Mouse (Mus musculus) midbrain, embryonic 11.5 days (tissue): Measurements from ENCODE around the gene Inhba. TPM values are rescaled to one million over a fixed set of nuclear protein-coding genes. Genes with fewer than 3 reads are reported as not detected.

Source experiments
- ATAC-seq: fragments of 200-750 bp; cut with Nextera tagmentation; 2 replicates; pipeline ENCODE4 v1.8.0; 2017; ENCODE audit warnings: moderate TSS enrichment, moderate library complexity; ENCODE audit not compliant: low FRiP score
- DNase-seq: peaks from one replicate; pipeline ENCODE4 v3.0.0; 2015; ENCODE audit warnings: low spot score; ENCODE audit errors: missing footprints
- H3K27ac ChIP-seq: fragments of 300-500 bp; sonication (generic); 2 replicates; pipeline ENCODE4 v1.5.1; 2014; ENCODE audit warnings: low read depth, low read length
- H3K27me3 ChIP-seq: fragments of 300-500 bp; sonication (generic); 2 replicates; pipeline ENCODE4 v1.6.1; 2014; ENCODE audit warnings: mild to moderate bottlenecking, low read length, moderate library complexity, mixed read lengths; ENCODE audit not compliant: control insufficient read depth, insufficient read depth
- H3K36me3 ChIP-seq: fragments of 300-500 bp; sonication (generic); 2 replicates; pipeline ENCODE4 v1.6.1; 2014; ENCODE audit warnings: mild to moderate bottlenecking, low read length, moderate library complexity, mixed read lengths; ENCODE audit not compliant: control insufficient read depth, insufficient read depth
- H3K4me1 ChIP-seq: fragments of 300-500 bp; sonication (generic); 2 replicates; pipeline ENCODE4 v1.6.1; 2014; ENCODE audit warnings: low read length; ENCODE audit not compliant: control insufficient read depth, insufficient read depth
- H3K4me2 ChIP-seq: fragments of 300-500 bp; sonication (generic); 2 replicates; pipeline ENCODE4 v1.6.1; 2014; ENCODE audit warnings: mild to moderate bottlenecking, moderate library complexity
- H3K4me3 ChIP-seq: fragments of 300-500 bp; sonication (generic); 2 replicates; pipeline ENCODE4 v1.5.1; 2014; ENCODE audit warnings: low read depth, low read length
- H3K9ac ChIP-seq: fragments of 300-500 bp; sonication (generic); 2 replicates; pipeline ENCODE4 v1.6.1; 2014; ENCODE audit warnings: low read length
- H3K9me3 ChIP-seq: fragments of 300-500 bp; sonication (generic); 2 replicates; pipeline ENCODE4 v1.6.1; 2016; ENCODE audit warnings: low read length; ENCODE audit not compliant: control insufficient read depth
- WGBS: fragments of 180-500 bp; shearing (Covaris S2); extraction: QIAGEN DNeasy Blood & Tissue Kit; methylation state at CpG from one replicate; pipeline ENCODE4 v1.1.7; 2014; 5-methylcytosine and 5-hydroxymethylcytosine counted together
- polyA plus RNA-seq: library from polyadenylated mRNA; unstranded; fragments of >200 nt; fragmentation: Nextera tagmentation; extraction: Ambion mirVana; gene quantifications from 2 replicates; pipeline ENCODE4 v1.2.1, GENCODE M21; 2014

The Inhba gene
- polyA plus RNA-seq, 1 experiment from 2014 or later, result 0.14 TPM

GRCm38 (mm10) chr13:16008348-16008747 lies 3.3 kb upstream of the Inhba start:
- no peak for ATAC-seq
- 69% methylated on average over 1 of the region's 1 CpGs for WGBS
- H3K36me3 ChIP-seq, result no peaks in the 10 kb centered on the region

GRCm38 (mm10) chr13:16009766-16010465 lies 1.7 kb upstream of the Inhba start:
- no peaks in the 10 kb centered on the region for H3K9me3 ChIP-seq
- 86% methylated on average over 8 of the region's 8 CpGs for WGBS
- ATAC-seq (no peak), DNase-seq (no peak)
- no peaks in the 10 kb centered on the region for H3K4me1 ChIP-seq
- H3K9ac ChIP-seq, result no peak overlapping the region
- H3K4me2 ChIP-seq, result no peak overlapping the region
- H3K4me3 ChIP-seq, result no peak overlapping the region
- H3K27ac ChIP-seq, result no peak overlapping the region
- H3K36me3 ChIP-seq, result no peaks in the 10 kb centered on the region
- H3K27me3 ChIP-seq, result peaks cover 3% of the 10 kb centered on the region

More at GRCm38 (mm10) chr13:16008348-16008747, 3.3 kb upstream of the Inhba start:
- Histone ChIP-seq H3K4me1 (no peaks in the 10 kb centered on the region), H3K9ac (no peak overlapping the region), H3K4me2 (no peak overlapping the region), H3K27me3 (peaks cover 3% of the 10 kb centered on the region), H3K4me3 (no peak overlapping the region), H3K9me3 (no peaks in the 10 kb centered on the region), H3K27ac (no peak overlapping the region)
- DNase-seq, result no peak

- no peak overlapping the region for H3K27ac ChIP-seq
- peaks cover 3% of the 10 kb centered on the region for H3K27me3 ChIP-seq
- no peaks in the 10 kb centered on the region for H3K4me1 ChIP-seq
- H3K4me2 ChIP-seq, result no peak overlapping the region
- no peak overlapping the region for H3K9ac ChIP-seq
- no peak overlapping the region for H3K4me3 ChIP-seq
- no peak for ATAC-seq
- H3K36me3 ChIP-seq, result no peaks in the 10 kb centered on the region
- H3K9me3 ChIP-seq, result no peaks in the 10 kb centered on the region
- 82% methylated on average over 4 of the region's 4 CpGs for WGBS
- DNase-seq, result no peak
Observed at GRCm38 (mm10) chr13:16010586-16010985, 1.1 kb upstream of the Inhba start.

GRCm38 (mm10) chr13:16012243-16012887 lies 714 bp downstream of the Inhba start:
- H3K27ac ChIP-seq, result no peak overlapping the region
- H3K4me3 ChIP-seq, result peak overlapping the region; percentile 41
- peaks cover 6% of the 10 kb centered on the region; the same call in 1 of the 2 replicates for H3K4me1 ChIP-seq
- H3K9me3 ChIP-seq, result no peaks in the 10 kb centered on the region
- ATAC-seq (peak; percentile 90), DNase-seq (no peak)
- WGBS, result 5% methylated on average over 19 of the region's 19 CpGs
- H3K27me3 ChIP-seq, result peaks cover 6% of the 10 kb centered on the region
- H3K9ac ChIP-seq, result peak overlapping the region; percentile 59
- H3K4me2 ChIP-seq, result peak overlapping the region; percentile 86
- no peaks in the 10 kb centered on the region for H3K36me3 ChIP-seq

- WGBS, result 72% methylated on average over 3 of the region's 3 CpGs
- peaks cover 15% of the 10 kb centered on the region for H3K27me3 ChIP-seq
Observed at GRCm38 (mm10) chr13:16014166-16014565, 2.5 kb downstream of the Inhba start.

GRCm38 (mm10) chr13:16016506-16016905 lies 4.9 kb downstream of the Inhba start:
- no peak overlapping the region for H3K9ac ChIP-seq
- H3K27me3 ChIP-seq, result peaks cover 13% of the 10 kb centered on the region
- no peak overlapping the region for H3K4me2 ChIP-seq
- 0% methylated on average over 2 of the region's 2 CpGs for WGBS
- no peak for DNase-seq
- no peak for ATAC-seq
- H3K9me3 ChIP-seq, result no peaks in the 10 kb centered on the region
- no peak overlapping the region for H3K27ac ChIP-seq
- no peak overlapping the region for H3K4me3 ChIP-seq
- no peaks in the 10 kb centered on the region for H3K36me3 ChIP-seq
- peaks cover 10% of the 10 kb centered on the region; the same call in 1 of the 2 replicates for H3K4me1 ChIP-seq

More at GRCm38 (mm10) chr13:16014166-16014565, 2.5 kb downstream of the Inhba start:
- Histone ChIP-seq H3K9ac (no peak overlapping the region), H3K36me3 (no peaks in the 10 kb centered on the region), H3K4me2 (no peak overlapping the region), H3K4me1 (peaks cover 10% of the 10 kb centered on the region; the same call in 1 of the 2 replicates), H3K27ac (no peak overlapping the region), H3K4me3 (no peak overlapping the region), H3K9me3 (no peaks in the 10 kb centered on the region)
- no peak for DNase-seq
- no peak for ATAC-seq

GRCm38 (mm10) chr13:16017338-16017737 lies 5.7 kb downstream of the Inhba start:
- Histone ChIP-seq H3K27me3 (peaks cover 13% of the 10 kb centered on the region), H3K4me2 (peak overlapping the region; percentile 65), H3K4me3 (peak overlapping the region; percentile 33), H3K36me3 (no peaks in the 10 kb centered on the region), H3K9ac (peak overlapping the region; percentile 34), H3K4me1 (peaks cover 10% of the 10 kb centered on the region; the same call in 1 of the 2 replicates), H3K9me3 (no peaks in the 10 kb centered on the region), H3K27ac (no peak overlapping the region)
- DNase-seq (peak; percentile 92), ATAC-seq (no peak; the same call in 1 of the 2 replicates)
- 1% methylated on average over 20 of the region's 20 CpGs for WGBS

- H3K4me2 ChIP-seq, result peak overlapping the region; percentile 65
- peak overlapping the region; percentile 33 for H3K9ac ChIP-seq
- peak overlapping the region; percentile 33 for H3K4me3 ChIP-seq
- no peak overlapping the region for H3K27ac ChIP-seq
- DNase-seq, result no peak
- H3K27me3 ChIP-seq, result peaks cover 13% of the 10 kb centered on the region
- H3K4me1 ChIP-seq, result peaks cover 10% of the 10 kb centered on the region; the same call in 1 of the 2 replicates
- H3K36me3 ChIP-seq, result no peaks in the 10 kb centered on the region
- ATAC-seq, result peak; percentile 45
- H3K9me3 ChIP-seq, result no peaks in the 10 kb centered on the region
- WGBS, result 4% methylated on average over 9 of the region's 9 CpGs
Observed at GRCm38 (mm10) chr13:16017777-16018176, 6.1 kb downstream of the Inhba start.
